Mouse (Mus musculus) hindbrain, embryonic 13.5 days (tissue): ENCODE measurements around the gene Abhd14b. TPM values are rescaled to one million over a fixed set of nuclear protein-coding genes. Genes with fewer than 3 reads are reported as not detected.

Experiments
- ATAC-seq: fragments of 200-750 bp; cut with Nextera tagmentation; 2 replicates; pipeline ENCODE4 v1.8.0; 2017; ENCODE audit warnings: moderate TSS enrichment; ENCODE audit not compliant: low FRiP score
- H3K27ac ChIP-seq: fragments of 300-500 bp; sonication (generic); 2 replicates; pipeline ENCODE4 v1.5.1; 2015; ENCODE audit warnings: inconsistent platforms, mild to moderate bottlenecking, moderate library complexity
- H3K27me3 ChIP-seq: fragments of 300-500 bp; sonication (generic); 2 replicates; pipeline ENCODE4 v1.6.1; 2015; ENCODE audit warnings: mild to moderate bottlenecking, inconsistent platforms
- H3K36me3 ChIP-seq: fragments of 300-500 bp; sonication (generic); 2 replicates; pipeline ENCODE4 v1.6.1; 2015; ENCODE audit warnings: mild to moderate bottlenecking, inconsistent platforms
- H3K4me1 ChIP-seq: fragments of 300-500 bp; sonication (generic); replicated peaks from 2 replicates; pipeline ENCODE4 v1.6.1; 2015; ENCODE audit warnings: inconsistent platforms
- H3K4me2 ChIP-seq: fragments of 300-500 bp; sonication (generic); 2 replicates; pipeline ENCODE4 v1.6.1; 2015; ENCODE audit warnings: inconsistent platforms, mild to moderate bottlenecking, moderate library complexity
- H3K4me3 ChIP-seq: fragments of 300-500 bp; sonication (generic); 2 replicates; pipeline ENCODE4 v1.5.1; 2015; ENCODE audit warnings: mild to moderate bottlenecking, inconsistent platforms
- H3K9ac ChIP-seq: fragments of 300-500 bp; sonication (generic); 2 replicates; pipeline ENCODE4 v1.6.1; 2015; ENCODE audit warnings: mild to moderate bottlenecking, inconsistent platforms
- H3K9me3 ChIP-seq: fragments of 300-500 bp; sonication (generic); 2 replicates; pipeline ENCODE4 v1.6.1; 2016; ENCODE audit warnings: inconsistent platforms
- WGBS: fragments of 180-500 bp; shearing (Covaris S2); methylation state at CpG from one replicate; pipeline ENCODE4 v1.1.7; 2015; 5-methylcytosine and 5-hydroxymethylcytosine counted together
- polyA plus RNA-seq: library from polyadenylated mRNA; unstranded; fragments of >200 nt; fragmentation: Nextera tagmentation; extraction: Ambion mirVana; gene quantifications from 2 replicates; pipeline ENCODE4 v1.2.1, GENCODE M21; 2015

The Abhd14b gene
- polyA plus RNA-seq, 1 experiment from 2014 or later = 7.3 TPM

DNA sequence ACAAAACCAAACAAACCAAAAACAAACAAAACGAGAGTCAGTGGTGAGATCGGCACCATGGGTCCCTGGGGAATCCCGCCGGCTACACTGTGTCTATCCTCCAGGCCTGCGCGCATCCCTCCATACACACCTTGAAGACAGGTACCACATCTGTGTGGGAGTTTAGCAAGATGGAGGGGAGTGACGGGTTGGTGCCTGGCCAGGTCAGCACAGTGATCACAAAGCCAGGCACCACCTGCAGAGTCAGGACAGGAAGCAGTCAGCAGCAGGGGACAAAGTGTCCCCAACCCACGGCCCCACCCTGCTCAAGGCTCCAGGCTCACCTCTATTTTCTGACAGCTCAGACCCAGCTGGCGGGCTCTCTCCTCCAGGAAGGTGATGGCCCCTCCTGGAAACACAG, 10.7 kb upstream of the Abhd14b start:
- no peak overlapping the region for H3K27ac ChIP-seq
- H3K27me3 ChIP-seq = no peaks in the 10 kb centered on the region
- WGBS = 87% methylated on average over 9 of the region's 9 CpGs
- peaks cover 28% of the 10 kb centered on the region for H3K4me1 ChIP-seq
- no peak overlapping the region for H3K4me2 ChIP-seq
- no peak overlapping the region; the same call in 1 of the 2 replicates for H3K9ac ChIP-seq
- no peaks in the 10 kb centered on the region for H3K9me3 ChIP-seq
- peaks cover 30% of the 10 kb centered on the region for H3K36me3 ChIP-seq
- no peak overlapping the region for H3K4me3 ChIP-seq
- ATAC-seq = no peak

DNA sequence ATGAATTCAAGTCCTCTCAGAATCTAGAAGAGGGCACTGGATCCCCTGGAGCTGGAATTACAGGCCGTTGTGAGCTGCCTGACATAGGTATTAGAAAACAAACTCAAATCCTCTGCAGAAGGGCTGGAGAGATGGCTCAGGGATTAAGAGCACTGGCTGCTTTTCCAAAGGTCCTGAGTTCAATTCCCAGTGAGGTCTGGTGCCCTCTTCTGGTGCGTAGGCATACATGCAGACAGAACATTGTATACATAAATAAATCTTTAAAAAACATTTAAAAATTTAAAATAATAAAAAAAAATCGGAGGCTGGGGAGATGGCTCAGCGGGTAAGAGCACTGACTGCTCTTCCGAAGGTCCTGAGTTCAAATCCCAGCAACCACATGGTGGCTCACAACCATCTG, 4.6 kb upstream of the Abhd14b start:
- H3K9me3 ChIP-seq = no peaks in the 10 kb centered on the region
- H3K4me2 ChIP-seq = no peak overlapping the region
- peaks cover 3% of the 10 kb centered on the region; the same call in 1 of the 2 replicates for H3K36me3 ChIP-seq
- H3K9ac ChIP-seq = no peak overlapping the region
- no peak overlapping the region for H3K27ac ChIP-seq
- 88% methylated on average over 5 of the region's 5 CpGs for WGBS
- peaks cover 35% of the 10 kb centered on the region for H3K4me1 ChIP-seq
- no peak overlapping the region for H3K4me3 ChIP-seq
- no peak for ATAC-seq
- H3K27me3 ChIP-seq = no peaks in the 10 kb centered on the region

DNA sequence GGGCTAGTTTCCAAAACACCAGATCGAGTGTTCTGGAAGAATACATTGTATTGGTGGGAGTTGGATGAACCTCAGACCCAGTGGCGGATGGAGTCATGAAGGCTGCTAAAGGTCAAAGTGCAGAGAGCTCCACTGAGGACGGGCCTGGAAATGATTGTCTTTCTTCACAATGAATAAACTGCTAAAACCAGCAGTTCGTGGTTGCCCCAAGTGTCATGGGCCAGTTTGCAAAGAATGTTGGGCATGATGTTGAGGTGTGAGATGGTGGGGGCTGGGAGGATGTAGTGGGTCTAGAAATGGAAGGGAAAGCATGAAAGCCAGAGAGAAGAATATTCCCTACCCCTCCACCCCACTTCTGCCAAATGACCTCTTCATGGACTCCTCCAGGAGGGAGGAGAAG, 2.4 kb upstream of the Abhd14b start:
- no peak for ATAC-seq
- peaks cover 3% of the 10 kb centered on the region; the same call in 1 of the 2 replicates for H3K36me3 ChIP-seq
- H3K4me2 ChIP-seq = no peak overlapping the region
- no peaks in the 10 kb centered on the region for H3K27me3 ChIP-seq
- H3K9me3 ChIP-seq = no peaks in the 10 kb centered on the region
- WGBS = 70% methylated on average over 4 of the region's 4 CpGs
- H3K27ac ChIP-seq = no peak overlapping the region
- no peak overlapping the region for H3K9ac ChIP-seq
- peaks cover 40% of the 10 kb centered on the region for H3K4me1 ChIP-seq
- no peak overlapping the region for H3K4me3 ChIP-seq

DNA sequence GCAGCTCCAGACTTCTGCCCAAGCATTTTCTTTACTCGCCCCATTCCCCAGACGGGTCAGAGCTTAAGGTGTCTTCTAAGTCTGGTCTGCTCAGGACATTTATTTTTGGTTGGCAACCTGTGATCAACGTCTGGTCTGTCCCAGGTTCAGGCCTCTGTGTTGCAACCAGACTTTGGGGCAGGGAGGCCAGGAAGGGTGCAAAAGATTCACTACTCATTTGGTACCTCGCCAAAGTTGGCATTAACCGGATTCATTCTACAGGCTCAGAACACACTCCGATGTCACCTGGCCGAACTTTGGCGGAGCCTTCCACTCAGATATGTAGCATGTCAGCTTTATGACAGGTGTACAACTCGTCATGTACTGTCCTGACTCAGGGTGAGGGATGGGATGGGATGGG, 692 bp downstream of the Abhd14b start:
- peaks cover 64% of the 10 kb centered on the region for H3K4me1 ChIP-seq

DNA sequence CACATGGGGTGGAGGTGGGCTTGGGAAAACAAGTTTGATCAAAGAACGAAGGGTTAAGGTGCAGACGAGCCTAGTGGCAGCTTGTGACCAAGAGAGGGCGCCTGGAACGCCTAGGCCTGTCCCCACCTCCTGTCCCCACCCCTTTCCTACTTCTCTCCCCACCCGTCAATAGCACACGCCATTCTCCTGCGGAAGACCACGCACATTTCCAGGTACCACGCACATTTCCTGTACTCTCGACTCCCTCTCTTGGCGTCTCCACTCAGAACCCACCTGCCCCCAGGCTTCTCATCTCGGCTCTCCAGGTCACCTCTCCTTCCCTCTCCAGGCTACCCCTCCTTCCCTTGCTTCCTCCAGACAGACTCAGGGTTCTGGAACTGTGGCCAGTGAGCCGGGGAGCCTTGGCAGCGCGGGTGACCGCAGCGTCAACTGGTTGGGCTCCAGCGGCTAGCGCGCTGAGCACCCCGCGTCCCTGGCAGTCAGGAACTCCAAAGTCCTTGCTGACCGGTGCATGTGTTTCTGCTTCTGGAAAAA, 1.3 kb downstream of the Abhd14b start:
- H3K27me3 ChIP-seq = 0 out of 2 replicates have a peak, but pooled peaks cover 3% of the 10 kb centered on the region
- peak; percentile 46; the same call in 1 of the 2 replicates for ATAC-seq
- no peaks in the 10 kb centered on the region for H3K9me3 ChIP-seq
- peak overlapping the region; percentile 73 for H3K4me2 ChIP-seq
- H3K36me3 ChIP-seq = no peaks in the 10 kb centered on the region
- peak overlapping the region; percentile 78 for H3K27ac ChIP-seq
- 2% methylated on average over 23 of the region's 23 CpGs for WGBS
- peak overlapping the region; percentile 52 for H3K4me3 ChIP-seq
- H3K4me1 ChIP-seq = peaks cover 68% of the 10 kb centered on the region
- peak overlapping the region; percentile 75 for H3K9ac ChIP-seq

More for the DNA sequence above, 692 bp downstream of the Abhd14b start:
- H3K4me2 ChIP-seq = peak overlapping the region; percentile 73
- peak overlapping the region; percentile 52 for H3K4me3 ChIP-seq
- H3K9me3 ChIP-seq = no peaks in the 10 kb centered on the region
- peak overlapping the region; percentile 72 for H3K9ac ChIP-seq
- peak; percentile 38 for ATAC-seq
- peak overlapping the region; percentile 65 for H3K27ac ChIP-seq
- H3K36me3 ChIP-seq = no peaks in the 10 kb centered on the region
- 44% methylated on average over 9 of the region's 9 CpGs for WGBS
- 0 out of 2 replicates have a peak, but pooled peaks cover 3% of the 10 kb centered on the region for H3K27me3 ChIP-seq

DNA sequence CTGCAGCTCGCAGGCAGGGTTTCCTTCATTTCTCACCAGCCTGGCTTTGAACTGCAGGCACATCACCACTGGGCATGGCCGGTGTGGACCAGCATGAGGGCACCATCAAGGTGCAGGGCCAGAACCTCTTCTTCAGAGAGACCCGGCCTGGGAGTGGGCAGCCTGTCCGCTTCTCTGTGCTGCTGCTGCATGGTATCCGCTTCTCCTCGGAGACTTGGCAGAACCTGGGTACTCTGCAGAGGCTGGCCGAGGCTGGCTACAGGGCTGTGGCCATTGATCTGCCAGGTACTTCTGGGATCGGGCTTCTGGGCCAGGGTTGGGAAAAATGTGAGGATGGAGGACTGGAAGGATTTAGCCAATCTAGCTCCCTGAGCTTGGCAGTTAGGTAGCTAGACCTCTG, 2.7 kb downstream of the Abhd14b start:
- no peak for ATAC-seq
- Histone ChIP-seq H3K9ac (no peak overlapping the region), H3K4me1 (peaks cover 75% of the 10 kb centered on the region), H3K27ac (no peak overlapping the region), H3K36me3 (no peaks in the 10 kb centered on the region), H3K27me3 (0 out of 2 replicates have a peak, but pooled peaks cover 3% of the 10 kb centered on the region), H3K4me2 (no peak overlapping the region), H3K4me3 (no peak overlapping the region), H3K9me3 (no peaks in the 10 kb centered on the region)
- WGBS = 93% methylated on average over 8 of the region's 8 CpGs

DNA sequence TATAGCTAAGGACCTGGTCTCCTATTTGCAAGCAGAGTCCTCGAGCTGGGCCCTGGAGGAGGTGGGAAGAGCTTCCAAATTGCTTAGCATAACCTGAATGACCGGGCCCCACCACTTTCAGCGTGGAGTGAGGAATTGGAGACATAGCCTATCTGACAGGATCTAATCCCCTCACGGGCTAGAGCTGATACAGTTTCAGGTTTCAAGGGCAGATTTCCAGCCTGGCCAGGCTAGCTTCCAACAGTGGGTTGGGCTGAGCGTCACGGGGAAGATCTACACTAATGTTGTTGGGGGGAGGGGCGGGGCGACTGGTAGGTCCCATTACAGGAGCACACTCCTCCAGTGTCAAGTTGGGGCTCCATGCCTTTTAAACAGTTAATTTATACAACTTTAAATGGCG, 3.4 kb downstream of the Abhd14b start:
- H3K36me3 ChIP-seq = no peaks in the 10 kb centered on the region
- WGBS = 34% methylated on average over 9 of the region's 9 CpGs
- ATAC-seq = no peak
- H3K9me3 ChIP-seq = no peaks in the 10 kb centered on the region
- no peak overlapping the region; the same call in 1 of the 2 replicates for H3K4me2 ChIP-seq
- H3K4me3 ChIP-seq = no peak overlapping the region
- H3K27ac ChIP-seq = no peak overlapping the region
- H3K9ac ChIP-seq = no peak overlapping the region
- 0 out of 2 replicates have a peak, but pooled peaks cover 3% of the 10 kb centered on the region for H3K27me3 ChIP-seq
- H3K4me1 ChIP-seq = peaks cover 77% of the 10 kb centered on the region

DNA sequence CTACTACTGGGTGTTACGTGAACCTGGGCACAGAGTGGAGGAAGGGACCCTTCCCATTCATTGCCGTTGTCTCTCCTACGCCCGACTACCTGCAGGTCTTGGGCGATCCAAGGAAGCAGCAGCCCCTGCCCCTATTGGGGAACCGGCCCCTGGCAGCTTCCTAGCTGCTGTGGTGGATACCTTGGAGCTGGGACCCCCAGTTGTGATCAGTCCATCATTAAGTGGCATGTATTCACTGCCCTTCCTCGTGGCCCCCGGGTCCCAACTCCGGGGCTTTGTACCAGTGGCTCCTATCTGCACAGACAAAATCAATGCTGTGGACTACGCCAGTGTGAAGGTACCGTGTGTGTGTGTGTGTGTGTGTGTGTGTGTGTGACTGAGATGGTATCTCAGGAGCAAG, 4.0 kb downstream of the Abhd14b start:
- ATAC-seq = no peak
- H3K27ac ChIP-seq = no peak overlapping the region
- 0 out of 2 replicates have a peak, but pooled peaks cover 3% of the 10 kb centered on the region for H3K27me3 ChIP-seq
- no peaks in the 10 kb centered on the region for H3K9me3 ChIP-seq
- no peaks in the 10 kb centered on the region for H3K36me3 ChIP-seq
- no peak overlapping the region for H3K9ac ChIP-seq
- H3K4me1 ChIP-seq = peaks cover 77% of the 10 kb centered on the region
- 74% methylated on average over 11 of the region's 11 CpGs for WGBS
- no peak overlapping the region for H3K4me2 ChIP-seq
- H3K4me3 ChIP-seq = no peak overlapping the region

DNA sequence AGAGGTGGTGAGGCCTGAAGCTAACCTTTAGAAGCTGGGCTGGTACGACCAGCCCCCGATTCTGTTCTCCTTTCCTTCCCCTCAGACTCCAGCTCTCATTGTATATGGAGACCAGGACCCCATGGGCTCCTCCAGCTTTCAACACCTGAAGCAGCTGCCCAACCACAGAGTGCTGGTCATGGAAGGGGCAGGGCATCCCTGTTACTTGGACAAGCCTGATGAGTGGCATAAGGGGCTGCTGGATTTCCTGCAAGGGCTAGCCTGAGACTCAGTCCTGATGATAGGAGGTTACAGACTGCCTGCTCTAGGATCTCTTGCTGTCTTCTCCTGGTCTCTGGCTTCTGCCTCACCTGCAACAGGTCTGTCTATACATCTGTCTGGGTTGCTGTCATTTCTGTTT, 4.6 kb downstream of the Abhd14b start:
- Histone ChIP-seq H3K9ac (no peak overlapping the region; the same call in 1 of the 2 replicates), H3K27ac (no peak overlapping the region), H3K36me3 (0 out of 2 replicates have a peak, but pooled peaks cover 2% of the 10 kb centered on the region), H3K4me2 (no peak overlapping the region), H3K27me3 (0 out of 2 replicates have a peak, but pooled peaks cover 3% of the 10 kb centered on the region), H3K4me3 (no peak overlapping the region), H3K9me3 (no peaks in the 10 kb centered on the region), H3K4me1 (peaks cover 77% of the 10 kb centered on the region)
- 60% methylated on average over 2 of the region's 2 CpGs for WGBS
- ATAC-seq = no peak

DNA sequence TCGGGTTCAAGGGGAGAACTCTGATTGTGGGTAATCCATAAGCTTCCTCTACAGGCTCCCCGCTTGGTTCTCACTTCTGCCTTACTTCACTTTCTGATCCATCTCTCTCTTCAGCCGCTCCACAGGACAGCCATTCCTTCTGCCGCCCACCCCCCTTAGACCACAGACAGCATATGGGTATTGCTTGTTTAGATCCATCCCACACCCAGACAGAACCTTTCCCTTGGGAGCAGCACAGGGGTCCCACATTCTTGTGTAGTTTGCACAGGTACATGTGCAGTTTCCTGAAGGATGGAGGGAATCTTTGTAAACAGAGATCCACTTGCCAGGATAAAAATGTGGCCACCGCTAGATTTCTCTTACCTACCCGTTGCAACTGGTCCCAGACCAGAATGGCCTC, 5.1 kb downstream of the Abhd14b start:
- H3K9me3 ChIP-seq = no peaks in the 10 kb centered on the region
- ATAC-seq = no peak
- H3K4me1 ChIP-seq = peaks cover 79% of the 10 kb centered on the region
- H3K27me3 ChIP-seq = 0 out of 2 replicates have a peak, but pooled peaks cover 3% of the 10 kb centered on the region
- peak overlapping the region; percentile 79 for H3K4me3 ChIP-seq
- WGBS = 24% methylated on average over 6 of the region's 6 CpGs
- peak overlapping the region; percentile 94 for H3K9ac ChIP-seq
- H3K4me2 ChIP-seq = peak overlapping the region; percentile 100
- H3K36me3 ChIP-seq = 0 out of 2 replicates have a peak, but pooled peaks cover 3% of the 10 kb centered on the region
- H3K27ac ChIP-seq = peak overlapping the region; percentile 97

DNA sequence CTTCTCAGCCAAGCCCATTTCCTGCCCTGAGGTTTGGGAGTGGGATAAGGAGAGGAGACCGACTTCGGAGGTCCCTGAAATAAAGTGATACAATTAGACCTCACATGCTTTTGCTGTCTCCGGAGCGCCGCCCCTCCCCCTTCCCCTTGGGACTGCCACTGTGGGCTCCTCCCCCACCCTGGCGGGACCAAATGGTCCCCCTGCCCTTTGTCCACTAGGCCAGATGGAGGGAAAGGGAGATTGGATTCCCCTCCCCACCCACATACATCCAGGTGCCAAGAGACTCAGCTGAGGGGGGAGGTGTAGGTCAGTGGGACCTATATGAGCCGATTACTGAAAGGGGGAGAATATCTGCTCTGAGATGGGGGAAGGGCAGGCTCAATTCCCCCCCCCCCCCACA, 5.6 kb downstream of the Abhd14b start:
- peak overlapping the region; percentile 94 for H3K9ac ChIP-seq
- no peaks in the 10 kb centered on the region for H3K9me3 ChIP-seq
- H3K27ac ChIP-seq = peak overlapping the region; percentile 97
- no peak for ATAC-seq
- 6% methylated on average over 7 of the region's 7 CpGs for WGBS
- peak overlapping the region; percentile 79 for H3K4me3 ChIP-seq
- peak overlapping the region; percentile 100 for H3K4me2 ChIP-seq
- H3K36me3 ChIP-seq = 0 out of 2 replicates have a peak, but pooled peaks cover 4% of the 10 kb centered on the region
- 0 out of 2 replicates have a peak, but pooled peaks cover 3% of the 10 kb centered on the region for H3K27me3 ChIP-seq
- peaks cover 80% of the 10 kb centered on the region for H3K4me1 ChIP-seq

DNA sequence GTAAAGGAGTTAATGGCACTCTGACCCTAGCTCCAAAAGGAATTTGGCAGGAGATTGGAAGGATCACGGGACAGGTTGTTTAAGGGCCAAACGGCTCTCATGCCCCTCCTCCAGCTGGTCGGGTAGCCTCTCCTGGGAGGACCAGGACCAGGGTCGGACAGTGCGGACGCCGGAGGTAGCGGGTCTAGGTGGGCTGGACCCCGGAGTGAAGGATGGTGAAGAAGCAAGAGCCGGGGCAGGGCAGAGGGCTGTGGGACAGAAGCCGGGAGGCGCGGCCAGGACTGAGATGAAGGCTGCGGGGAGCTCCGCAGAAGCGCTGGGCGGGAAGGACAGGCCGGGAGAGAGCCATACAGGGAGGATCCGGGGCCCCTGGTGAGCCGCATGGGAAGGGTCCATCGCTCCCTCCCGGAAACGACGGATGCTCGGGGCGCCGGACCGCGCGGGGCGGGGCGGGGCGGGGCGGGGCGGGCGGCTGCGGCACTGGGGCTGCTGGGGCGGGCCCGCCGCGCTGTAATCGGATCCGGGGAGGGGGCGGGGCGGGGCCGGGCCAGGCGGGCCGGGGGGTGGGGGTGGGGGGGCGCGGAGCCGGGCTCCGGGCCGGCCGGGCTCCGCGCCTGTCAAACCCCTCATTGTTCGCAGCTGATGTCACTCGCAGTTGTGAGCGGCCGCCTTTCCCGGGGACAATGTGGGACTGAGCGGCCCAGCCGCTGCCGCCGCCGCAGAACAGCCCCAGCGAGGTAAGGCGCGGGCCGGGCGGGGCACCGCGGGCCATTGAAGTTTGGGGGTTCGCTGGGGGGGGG, 6.2 kb downstream of the Abhd14b start, which contains the start of gene Pcbp4:
Gene Pcbp4, plus strand, starts transcription at position 21 of the 800 bp plus-strand sequence.
- H3K4me3 ChIP-seq = peak within 1 kb of the TSS; percentile 79
- peak within 1 kb of the TSS; percentile 97 for H3K27ac ChIP-seq
- 0 out of 2 replicates have a peak, but pooled peaks cover 3% of the 10 kb centered on the region for H3K27me3 ChIP-seq
- WGBS = under 1% methylated on average over 53 of the region's 74 CpGs
- H3K9me3 ChIP-seq = no peaks in the 10 kb centered on the region
- H3K4me2 ChIP-seq = peak within 1 kb of the TSS; percentile 100
- H3K4me1 ChIP-seq = peaks cover 80% of the 10 kb centered on the region
- peak; percentile 69 for ATAC-seq
- H3K9ac ChIP-seq = peak within 1 kb of the TSS; percentile 94
- 0 out of 2 replicates have a peak, but pooled peaks cover 8% of the 10 kb centered on the region for H3K36me3 ChIP-seq
